Mouse (Mus musculus): ENCODE measurements at regions not wholly inside any gene's neighbourhood (a gene's known extent, or its start where the extent isn't known, plus 50 kb on each side); places are given as distances from the start of the nearest gene placed in this dataset.
A peak's percentile ranks its signal among the peaks of the same experiment; 100 is the strongest.

DNA sequence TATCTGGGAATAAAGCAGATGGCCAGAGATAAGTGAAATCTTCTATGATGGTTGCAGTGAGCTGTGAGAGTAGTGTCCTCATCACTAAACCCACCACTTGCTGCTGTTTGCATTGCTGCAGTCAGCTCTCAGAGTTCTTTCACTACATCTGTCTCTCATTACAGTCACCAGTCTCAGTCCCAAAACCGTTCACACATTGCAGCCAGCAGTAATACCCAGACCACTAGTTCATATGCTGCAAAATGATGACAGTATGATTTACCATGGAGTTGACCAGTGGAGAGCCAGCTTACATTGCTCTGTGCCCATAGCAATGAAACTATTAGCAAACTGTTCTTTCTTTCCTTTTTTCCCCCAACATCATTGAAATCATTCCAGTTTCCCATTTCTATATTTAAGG lies 718.6 kb downstream of the Tlr4 start:
- H3K36me3 ChIP-seq (ENCODE audit: insufficient read depth, low read length) = no peaks in the 10 kb centered on the region
- H3K4me2 ChIP-seq (ENCODE audit: low read depth, low read length) = no peak overlapping the region
- TF ChIP-seq CTCF (IDR thresholded peaks at IDR 0.05; ENCODE audit: low read depth) = no peak
- no peak overlapping the region for H3K4me3 ChIP-seq (ENCODE audit: low read length)
- ATAC-seq (no peak), DNase-seq (ENCODE audit: low spot score) (no peak)
- no peaks in the 10 kb centered on the region for H3K27me3 ChIP-seq (ENCODE audit: insufficient read depth, low read length)
- H3K9ac ChIP-seq (replicated peaks; ENCODE audit: low read length) = no peak overlapping the region
- no peak overlapping the region for H3K27ac ChIP-seq
- WGBS = 84% methylated on average over 1 of the region's 1 CpGs
- H3K9me3 ChIP-seq (ENCODE audit: low read length) = no peaks in the 10 kb centered on the region
- H3K4me1 ChIP-seq (ENCODE audit: insufficient read depth, low read length) = no peaks in the 10 kb centered on the region

GRCm38 (mm10) chr4:67547957-67548356 lies 720.6 kb downstream of the Tlr4 start:
- no peaks in the 10 kb centered on the region for H3K27me3 ChIP-seq (ENCODE audit: insufficient read depth, low read length)
- H3K9me3 ChIP-seq (ENCODE audit: low read length) = no peaks in the 10 kb centered on the region
- no peaks in the 10 kb centered on the region for H3K36me3 ChIP-seq (ENCODE audit: insufficient read depth, low read length)
- ATAC-seq = no peak
- H3K9ac ChIP-seq (replicated peaks; ENCODE audit: low read length) = no peak overlapping the region
- WGBS = 95% methylated on average over 1 of the region's 1 CpGs
- H3K4me1 ChIP-seq (ENCODE audit: insufficient read depth, low read length) = no peaks in the 10 kb centered on the region
- H3K4me3 ChIP-seq (ENCODE audit: low read length) = no peak overlapping the region
- no peak overlapping the region for H3K27ac ChIP-seq
- TF ChIP-seq CTCF (IDR thresholded peaks at IDR 0.05; ENCODE audit: low read depth) = no peak
- no peak for DNase-seq (ENCODE audit: low spot score)
- no peak overlapping the region for H3K4me2 ChIP-seq (ENCODE audit: low read depth, low read length)

DNA sequence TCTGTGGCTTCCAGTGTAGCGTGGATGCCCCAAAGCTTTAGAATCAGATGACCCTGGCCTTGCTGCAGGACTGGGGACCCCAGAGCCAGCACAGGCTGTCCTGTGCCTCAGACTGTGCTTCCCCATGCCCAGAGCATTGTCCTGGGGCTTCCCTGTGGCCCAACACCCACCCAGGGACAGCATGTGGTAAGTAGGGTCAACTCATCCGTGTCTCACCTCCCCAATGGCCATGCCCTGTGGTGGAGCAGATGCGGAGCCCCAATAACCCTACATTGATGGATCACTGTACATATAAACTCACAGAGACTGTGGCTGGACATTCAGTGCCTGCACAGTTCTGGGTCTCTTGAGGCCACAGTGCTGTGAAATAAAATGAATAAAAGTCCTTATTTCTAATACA lies 726.1 kb downstream of the Tlr4 start:
- Histone ChIP-seq H3K9me3 (ENCODE audit: low read length) (no peaks in the 10 kb centered on the region), H3K4me2 (ENCODE audit: low read depth, low read length) (no peak overlapping the region), H3K4me3 (ENCODE audit: low read length) (no peak overlapping the region), H3K27me3 (ENCODE audit: insufficient read depth, low read length) (no peaks in the 10 kb centered on the region), H3K36me3 (ENCODE audit: insufficient read depth, low read length) (no peaks in the 10 kb centered on the region), H3K9ac (replicated peaks; ENCODE audit: low read length) (no peak overlapping the region), H3K27ac (no peak overlapping the region), H3K4me1 (ENCODE audit: insufficient read depth, low read length) (no peaks in the 10 kb centered on the region)
- 86% methylated on average over 3 of the region's 3 CpGs for WGBS
- DNase-seq (ENCODE audit: low spot score) = no peak
- ATAC-seq = no peak
- no peak for TF ChIP-seq CTCF (IDR thresholded peaks at IDR 0.05; ENCODE audit: low read depth)

- DNase-seq (ENCODE audit: low spot score) = no peak
- TF ChIP-seq CTCF (IDR thresholded peaks at IDR 0.05; ENCODE audit: low read depth) = no peak
- no peak overlapping the region for H3K4me2 ChIP-seq (ENCODE audit: low read depth, low read length)
These were observed 747.4 kb downstream of the Tlr4 start for GRCm38 (mm10) chr4:67574816-67575215.

GRCm38 (mm10) chr4:67589501-67589900 lies 762.1 kb downstream of the Tlr4 start:
- Histone ChIP-seq H3K27ac (no peak overlapping the region), H3K9ac (replicated peaks; ENCODE audit: low read length) (no peak overlapping the region), H3K27me3 (ENCODE audit: insufficient read depth, low read length) (no peaks in the 10 kb centered on the region), H3K4me3 (ENCODE audit: low read length) (no peak overlapping the region), H3K9me3 (ENCODE audit: low read length) (no peaks in the 10 kb centered on the region), H3K4me1 (ENCODE audit: insufficient read depth, low read length) (0 out of 2 replicates have a peak, but pooled peaks cover 5% of the 10 kb centered on the region), H3K4me2 (ENCODE audit: low read depth, low read length) (no peak overlapping the region), H3K36me3 (ENCODE audit: insufficient read depth, low read length) (no peaks in the 10 kb centered on the region)
- ATAC-seq (no peak), DNase-seq (ENCODE audit: low spot score) (peak; percentile 24)
- 57% methylated on average over 1 of the region's 1 CpGs for WGBS
- TF ChIP-seq CTCF (IDR thresholded peaks at IDR 0.05; ENCODE audit: low read depth) = no peak

More at GRCm38 (mm10) chr4:67574816-67575215, 747.4 kb downstream of the Tlr4 start:
- no peak for ATAC-seq
- H3K27me3 ChIP-seq (ENCODE audit: insufficient read depth, low read length) = no peaks in the 10 kb centered on the region
- no peaks in the 10 kb centered on the region for H3K4me1 ChIP-seq (ENCODE audit: insufficient read depth, low read length)
- H3K9me3 ChIP-seq (ENCODE audit: low read length) = no peaks in the 10 kb centered on the region
- no peak overlapping the region for H3K9ac ChIP-seq (replicated peaks; ENCODE audit: low read length)
- H3K27ac ChIP-seq = no peak overlapping the region
- no peak overlapping the region for H3K4me3 ChIP-seq (ENCODE audit: low read length)
- H3K36me3 ChIP-seq (ENCODE audit: insufficient read depth, low read length) = no peaks in the 10 kb centered on the region
- WGBS = 71% methylated on average over 3 of the region's 3 CpGs

DNA sequence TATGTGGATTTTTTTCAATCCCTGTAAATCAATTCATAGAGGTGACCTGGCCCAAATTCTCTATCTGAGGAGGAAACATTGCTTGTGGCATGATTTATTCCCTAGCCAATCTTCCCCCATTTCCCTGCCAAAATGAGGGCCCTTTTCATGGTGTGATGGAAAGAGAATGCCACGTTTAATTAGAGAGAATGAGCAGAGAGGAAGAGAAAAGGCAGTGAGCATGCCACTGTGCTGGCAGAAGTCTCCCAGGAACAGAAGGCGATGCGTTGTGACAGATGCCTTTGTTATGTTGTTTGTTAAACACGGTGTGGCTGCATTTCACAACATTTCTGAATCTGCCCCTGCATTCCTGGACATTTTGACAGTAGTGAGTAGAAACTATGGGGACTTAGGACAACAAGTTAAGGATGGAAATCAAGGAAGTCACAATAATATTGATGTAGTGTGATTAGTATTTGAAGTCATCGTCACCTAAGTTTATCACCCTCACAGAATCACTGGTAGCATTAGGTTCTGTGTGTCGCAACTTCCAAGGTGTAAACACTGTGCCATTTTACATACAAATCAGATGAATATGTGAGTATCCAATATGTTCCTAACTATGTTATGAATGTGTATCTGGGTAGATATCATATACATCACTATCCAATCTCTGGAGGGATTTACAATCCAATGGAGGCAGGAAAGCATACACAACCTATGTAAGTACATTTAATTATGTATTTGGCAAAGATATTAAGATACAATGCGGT lies 762.8 kb downstream of the Tlr4 start:
- Histone ChIP-seq H3K4me1 (ENCODE audit: insufficient read depth, low read length) (0 out of 2 replicates have a peak, but pooled peaks cover 5% of the 10 kb centered on the region), H3K9ac (replicated peaks; ENCODE audit: low read length) (no peak overlapping the region), H3K4me3 (ENCODE audit: low read length) (no peak overlapping the region), H3K4me2 (ENCODE audit: low read depth, low read length) (no peak overlapping the region), H3K27ac (no peak overlapping the region), H3K9me3 (ENCODE audit: low read length) (no peaks in the 10 kb centered on the region), H3K27me3 (ENCODE audit: insufficient read depth, low read length) (no peaks in the 10 kb centered on the region), H3K36me3 (ENCODE audit: insufficient read depth, low read length) (no peaks in the 10 kb centered on the region)
- TF ChIP-seq CTCF (IDR thresholded peaks at IDR 0.05; ENCODE audit: low read depth) = no peak
- ATAC-seq (peak; percentile 88), DNase-seq (ENCODE audit: low spot score) (peak; percentile 80)
- WGBS = 35% methylated on average over 7 of the region's 7 CpGs

DNA sequence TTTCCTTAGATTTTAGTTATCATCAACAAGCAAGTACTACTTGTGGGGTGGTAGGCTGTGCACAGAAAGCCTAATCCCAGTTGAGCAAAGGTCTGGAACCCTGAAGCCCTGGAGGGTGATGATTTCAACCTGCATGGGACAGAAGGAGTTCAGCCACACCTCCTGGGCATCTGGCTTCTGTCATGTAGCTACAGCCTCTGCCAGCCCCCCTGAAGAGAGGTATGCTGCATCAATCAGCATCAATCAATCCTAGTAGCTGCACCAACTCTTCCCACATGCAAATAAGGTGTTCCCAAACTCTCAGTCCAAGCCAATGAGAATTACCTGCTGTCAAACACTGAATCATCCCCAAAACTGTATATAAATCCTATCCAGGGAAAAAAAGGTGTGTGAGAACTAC lies 779.8 kb downstream of the Tlr4 start:
- Histone ChIP-seq H3K27ac (no peak overlapping the region), H3K9ac (replicated peaks; ENCODE audit: low read length) (no peak overlapping the region), H3K4me2 (ENCODE audit: low read depth, low read length) (no peak overlapping the region), H3K4me3 (ENCODE audit: low read length) (no peak overlapping the region), H3K27me3 (ENCODE audit: insufficient read depth, low read length) (no peaks in the 10 kb centered on the region), H3K4me1 (ENCODE audit: insufficient read depth, low read length) (no peaks in the 10 kb centered on the region), H3K36me3 (ENCODE audit: insufficient read depth, low read length) (no peaks in the 10 kb centered on the region), H3K9me3 (ENCODE audit: low read length) (no peaks in the 10 kb centered on the region)
- 0 out of 2 replicates have a peak, but pooled peaks have one; percentile 55 for ATAC-seq
- peak; percentile 8 for DNase-seq (ENCODE audit: low spot score)
- TF ChIP-seq CTCF (IDR thresholded peaks at IDR 0.05; ENCODE audit: low read depth) = no peak
